Mouse (Mus musculus): ENCODE measurements around the gene Tmem238l.

Gene Tmem238l

DNA sequence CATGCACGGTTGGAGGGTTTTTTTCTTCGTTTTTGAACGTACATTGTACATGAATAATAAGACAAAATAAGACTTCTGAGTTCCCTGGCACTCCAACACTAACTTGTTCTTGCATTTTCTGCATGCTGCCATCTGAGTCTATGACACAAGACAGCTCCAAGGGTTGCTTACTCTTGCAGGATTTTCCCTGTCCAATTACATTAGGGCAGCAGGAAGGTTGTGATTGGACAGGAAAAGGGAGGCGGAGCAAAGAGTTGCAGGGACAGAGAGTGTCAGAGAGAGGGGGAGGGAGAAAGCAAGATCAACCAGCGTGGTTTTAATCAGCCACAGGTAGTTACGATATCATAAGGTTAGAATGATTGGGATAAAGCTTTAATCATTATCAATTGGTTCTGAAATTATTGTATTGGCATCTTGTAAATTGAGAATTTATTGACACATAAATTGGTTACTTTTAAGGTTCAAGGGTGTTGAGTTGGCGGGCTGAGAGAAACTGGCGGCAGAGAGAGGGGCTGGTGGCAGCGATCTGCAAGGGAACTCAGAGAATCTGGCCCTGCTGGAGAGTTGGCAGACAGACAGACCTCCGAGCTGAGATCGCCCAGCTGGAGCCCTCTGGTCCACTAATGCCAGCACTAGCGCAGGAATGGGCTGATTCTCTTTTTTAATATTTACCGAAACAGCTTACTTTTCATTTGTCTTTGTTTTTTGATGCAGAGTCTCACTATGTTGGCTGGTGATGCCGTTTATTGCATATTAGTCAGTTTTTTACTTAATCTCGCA is 25.1 kb downstream of the Tmem238l start:
- no peak for DNase-seq

DNA sequence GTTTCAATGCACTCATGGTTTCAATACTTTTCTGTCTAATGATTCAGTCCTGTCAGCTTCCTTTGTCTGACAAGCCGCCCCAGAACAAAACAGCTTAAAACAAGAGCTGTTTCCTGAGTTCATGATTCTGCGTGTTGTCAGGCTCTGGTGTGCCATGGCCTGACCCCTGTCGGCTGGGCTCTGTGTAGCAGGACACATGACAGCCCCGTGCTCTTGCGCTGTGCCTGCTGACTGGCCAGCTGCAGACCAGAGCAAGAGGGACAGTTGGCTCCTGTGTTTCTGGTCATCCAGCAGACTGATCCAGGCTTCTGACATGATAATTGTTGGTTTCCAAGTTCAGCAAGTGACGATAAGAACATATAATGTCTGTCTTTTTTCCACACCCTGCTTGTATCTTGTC is 26.4 kb downstream of the Tmem238l start:
- peak; percentile 95 for DNase-seq

DNA sequence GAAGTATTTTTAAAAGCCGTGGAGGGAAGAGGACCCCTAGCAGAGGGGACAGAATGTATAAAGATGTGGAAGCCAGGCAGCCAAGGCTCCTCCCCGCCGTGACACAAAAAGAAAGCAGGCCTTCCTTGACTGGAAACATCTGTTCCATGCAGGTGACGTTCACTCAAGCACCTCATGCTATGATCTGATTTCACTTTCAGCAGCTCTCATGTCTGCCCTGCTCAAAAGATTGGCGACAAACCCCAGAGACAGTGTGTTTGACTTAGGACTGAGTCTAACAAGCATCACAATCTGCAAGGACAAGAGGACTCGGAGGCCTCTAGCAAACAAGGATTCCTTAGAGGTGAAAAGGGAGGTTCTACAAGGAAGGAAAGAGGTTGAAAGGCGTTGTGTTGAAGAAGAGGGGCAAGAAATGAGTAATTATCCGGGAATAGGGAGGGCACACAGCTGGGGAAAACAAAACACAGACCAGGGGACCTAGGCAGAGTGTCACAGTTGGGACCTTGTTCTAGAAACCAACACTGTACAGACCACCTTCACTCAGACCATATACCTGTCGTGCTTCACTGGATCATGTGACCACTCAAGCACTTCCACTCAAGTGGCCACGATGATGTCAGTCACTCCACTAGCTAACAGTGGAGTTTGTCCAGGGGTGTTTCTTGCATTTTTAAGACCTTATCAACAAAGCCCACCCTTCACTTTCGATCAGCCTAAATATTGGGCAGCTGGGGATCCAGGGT is 27.2 kb downstream of the Tmem238l start:
- DNase-seq = no peak

DNA sequence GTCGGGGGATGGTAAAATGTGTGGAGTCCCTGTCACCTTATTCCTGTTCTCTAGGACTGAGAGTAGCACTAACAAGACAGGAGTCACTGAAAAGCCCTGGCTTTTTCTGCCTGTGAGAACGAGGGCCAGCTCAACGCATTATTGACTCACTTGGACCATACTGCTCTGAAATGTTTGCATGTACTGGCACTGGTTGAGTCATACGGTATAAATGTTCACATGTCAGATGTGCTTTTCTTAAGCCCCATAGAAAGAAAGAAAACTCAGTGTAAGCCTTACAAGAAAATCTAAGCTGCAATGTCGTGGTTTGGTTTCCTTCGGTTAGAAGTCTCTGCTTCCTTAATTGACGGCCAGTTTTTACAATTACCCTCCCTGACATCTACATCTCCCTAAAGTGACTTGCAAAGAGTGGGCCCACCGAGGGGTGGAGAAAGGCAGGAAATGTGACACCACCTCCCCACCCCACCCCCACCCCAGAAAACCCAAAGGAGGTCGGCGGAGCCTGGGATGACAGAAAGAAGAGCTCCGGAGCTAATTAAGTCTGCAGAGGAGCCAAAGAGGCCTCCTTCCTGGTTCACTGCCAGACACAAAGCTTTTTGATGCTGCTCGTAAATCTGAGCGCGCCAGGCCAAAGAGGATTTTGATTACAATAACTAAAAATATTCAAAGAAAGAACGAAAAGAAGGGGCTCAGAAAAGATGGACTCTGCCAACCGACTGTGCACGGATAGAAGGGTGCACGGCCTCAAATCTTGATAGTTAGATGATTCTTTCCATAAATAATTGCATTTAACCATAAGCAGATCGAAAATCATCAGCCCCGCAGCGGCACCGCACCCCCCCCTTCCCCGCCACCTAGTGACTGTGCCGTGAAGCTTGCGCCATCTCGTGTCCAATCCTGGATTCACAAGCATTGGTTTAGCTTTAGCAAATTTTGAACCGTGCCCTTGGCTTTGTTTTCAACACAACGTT is 28.0 kb downstream of the Tmem238l start:
- peak; percentile 94 for DNase-seq

DNA sequence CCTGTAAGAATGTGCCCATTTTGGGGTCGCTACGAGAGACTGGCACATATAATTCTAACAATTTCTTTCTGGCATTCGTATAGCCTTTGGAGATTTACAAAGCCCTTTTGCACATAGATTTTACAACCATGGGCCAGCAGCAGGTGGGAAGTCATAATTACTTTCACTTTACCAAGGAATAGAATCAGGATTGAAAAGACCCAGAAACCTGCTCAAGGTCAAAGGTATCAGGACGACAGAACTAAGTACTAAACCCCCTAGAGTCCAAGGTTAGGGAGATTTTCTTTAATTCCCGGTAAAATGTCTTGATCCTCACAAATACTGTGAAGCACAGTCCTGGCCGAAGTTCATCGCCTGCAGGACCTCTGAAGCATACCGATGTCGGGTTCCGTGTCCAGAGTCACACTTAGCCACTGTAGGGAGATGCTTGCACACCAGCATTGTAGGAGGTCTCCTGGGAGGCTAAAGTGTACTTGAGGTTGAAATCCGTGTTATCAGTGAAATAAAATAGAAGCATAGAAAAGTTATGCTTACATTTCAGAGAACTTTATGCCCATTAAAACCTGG is 28.8 kb downstream of the Tmem238l start:
- peak; percentile 85 for DNase-seq

DNA sequence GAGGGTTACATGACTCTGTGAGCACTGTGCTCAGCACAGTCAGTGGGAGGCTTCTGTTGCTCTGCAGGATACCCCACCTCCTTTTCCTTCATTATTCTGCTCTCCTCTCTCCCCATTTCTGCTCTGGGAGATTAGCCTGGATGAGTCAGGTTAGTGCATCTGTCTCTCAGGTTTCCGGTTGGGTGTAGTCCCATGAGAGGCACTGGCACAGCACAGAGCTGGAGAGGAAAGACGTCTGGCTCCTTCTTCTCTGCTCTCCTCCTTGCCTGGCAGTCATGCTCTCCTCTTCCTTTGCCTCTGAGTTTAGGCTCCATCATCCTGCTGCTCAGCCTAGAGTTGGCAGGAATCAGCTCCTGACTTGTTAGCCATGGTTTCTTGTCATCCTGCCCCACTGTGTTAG is 35.7 kb downstream of the Tmem238l start:
- DNase-seq = no peak

DNA sequence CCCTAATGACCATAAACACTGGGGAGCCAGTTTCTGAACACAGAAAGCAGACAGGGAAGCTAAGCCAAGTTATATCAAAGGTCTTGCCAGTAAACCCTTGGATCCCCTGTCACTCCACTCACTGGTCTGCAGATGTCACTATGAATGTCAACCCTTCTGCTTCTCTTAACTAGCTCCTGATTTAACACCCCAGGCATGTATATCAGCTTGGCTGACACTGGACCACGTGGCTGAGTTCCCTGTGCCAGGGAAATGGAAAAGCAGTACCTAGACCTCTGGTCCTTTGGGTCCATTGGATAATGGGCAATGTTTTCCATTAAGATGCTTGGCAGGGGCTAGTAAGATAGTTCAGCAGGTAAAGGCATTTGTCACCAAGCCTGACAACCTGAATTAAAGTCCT is 37.2 kb downstream of the Tmem238l start:
- peak; percentile 94 for DNase-seq

DNA sequence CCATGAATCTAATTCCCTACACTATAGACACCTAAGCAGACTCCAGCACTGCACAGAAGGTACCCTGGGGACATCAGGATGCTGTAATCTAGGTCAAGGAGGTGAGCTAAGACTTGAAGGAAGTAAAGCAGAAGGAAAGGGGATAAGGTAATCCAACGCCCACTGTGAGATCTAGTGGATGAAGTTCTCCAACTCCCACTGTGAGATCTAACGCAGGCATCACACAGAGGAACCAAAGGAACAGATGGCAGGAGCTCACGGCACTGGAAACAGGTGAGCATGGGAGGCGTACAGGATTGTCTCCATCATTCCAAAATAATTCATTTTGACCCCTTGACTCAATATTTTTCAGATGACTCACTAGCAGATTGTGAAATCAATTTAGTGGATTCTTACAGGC is 40.0 kb downstream of the Tmem238l start:
- peak; percentile 51 for DNase-seq

DNA sequence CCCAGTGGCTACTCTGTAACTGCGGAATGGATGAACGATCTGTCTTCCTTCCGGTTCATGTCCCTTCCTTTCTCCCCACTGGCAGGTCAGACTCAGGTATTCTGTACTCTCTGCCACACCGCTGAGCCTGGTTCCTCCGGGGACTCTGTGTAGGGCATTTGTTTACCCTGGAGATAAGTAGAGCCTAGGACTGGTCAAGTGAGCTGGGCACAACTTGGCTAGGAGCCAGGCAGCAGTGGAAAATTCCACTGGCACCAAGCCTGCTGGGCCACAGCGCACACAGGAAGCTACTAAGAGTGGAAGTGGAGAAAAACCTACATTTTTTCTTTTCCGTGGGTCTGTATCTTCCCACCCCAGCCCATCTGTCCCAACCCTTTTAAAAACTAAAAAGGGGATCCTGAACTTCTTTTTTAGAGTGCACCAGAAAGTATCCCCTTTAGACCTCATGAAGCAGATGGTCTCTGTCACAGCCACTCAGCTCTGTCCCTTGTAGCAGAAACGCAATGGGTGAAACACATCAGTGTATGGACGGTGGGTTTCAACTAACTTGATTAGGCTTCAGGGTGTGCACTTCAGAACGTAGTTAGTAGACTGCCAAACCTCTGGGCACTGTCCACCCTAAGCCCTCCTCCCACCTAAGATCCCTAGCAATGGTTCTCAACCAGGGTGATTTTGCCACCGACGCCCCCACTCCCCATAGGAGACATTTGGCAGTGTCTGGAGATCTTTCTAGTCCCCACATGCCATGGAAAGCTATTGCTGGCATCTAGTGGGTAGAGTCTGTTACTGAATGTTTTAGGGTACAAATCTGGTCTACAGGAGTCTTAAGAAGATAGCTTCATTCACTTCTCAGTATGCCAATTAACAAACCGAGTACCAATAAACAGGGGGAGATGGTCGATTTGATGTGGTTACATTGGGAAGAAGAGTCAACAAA is 42.3 kb downstream of the Tmem238l start:
- DNase-seq = peak; percentile 96

DNA sequence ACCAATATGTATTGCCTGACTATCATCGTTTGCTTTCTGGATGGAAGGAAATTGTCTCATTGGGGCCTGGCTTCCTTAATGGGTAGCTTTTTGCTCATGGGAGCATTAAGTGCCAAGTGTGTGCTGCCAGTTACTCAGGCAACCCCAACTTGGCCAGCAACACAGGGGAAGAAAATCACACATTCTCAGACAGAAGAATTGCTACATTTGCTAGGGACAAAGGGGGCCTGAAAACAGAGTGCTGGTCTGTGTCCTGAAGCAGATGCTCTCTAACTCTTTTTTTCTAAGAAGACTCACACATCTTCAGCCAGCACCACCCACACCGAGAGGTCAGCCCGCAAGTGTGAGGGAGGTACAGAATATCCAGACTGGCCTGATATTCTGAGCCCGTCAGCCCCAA is 44.2 kb downstream of the Tmem238l start:
- DNase-seq = no peak

DNA sequence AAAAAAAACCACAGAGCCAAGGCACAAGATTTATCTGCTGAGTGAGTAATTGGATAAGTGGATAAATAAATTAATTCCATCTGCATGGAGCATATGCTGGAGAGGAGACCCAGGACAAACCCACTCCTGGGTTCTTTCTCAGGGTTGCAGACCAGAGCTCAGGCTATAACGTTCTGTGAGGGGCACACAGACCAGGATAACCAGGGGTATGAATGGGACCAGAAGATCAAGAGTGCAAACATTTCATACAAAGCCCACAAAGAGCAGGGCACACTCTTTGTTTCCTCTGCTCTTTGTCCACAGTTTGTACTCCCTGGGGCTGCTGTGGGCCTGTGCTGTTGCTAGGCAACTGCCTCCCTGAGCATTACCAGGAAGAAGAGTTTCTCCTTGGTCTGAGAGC is 45.3 kb downstream of the Tmem238l start:
- DNase-seq = no peak

DNA sequence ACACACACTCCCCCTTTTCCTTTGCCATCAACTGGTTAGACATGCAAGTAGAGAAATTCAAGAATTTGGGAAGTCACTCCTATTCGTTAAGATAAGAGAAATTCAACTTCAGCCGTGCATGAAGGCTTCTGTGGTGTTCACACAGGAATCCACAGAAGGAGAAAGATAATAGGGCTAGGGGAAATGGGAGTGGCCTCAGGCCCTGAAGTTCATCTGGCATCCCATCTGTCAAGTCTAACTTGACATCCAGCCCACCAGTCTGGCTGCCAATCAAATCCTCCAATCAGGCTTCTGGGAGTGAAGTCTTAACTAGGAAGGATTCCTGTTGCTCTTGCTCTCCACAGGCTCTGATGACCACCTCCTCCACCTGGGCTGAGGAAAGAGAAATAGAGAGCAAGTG is 46.5 kb downstream of the Tmem238l start:
- no peak for DNase-seq

DNA sequence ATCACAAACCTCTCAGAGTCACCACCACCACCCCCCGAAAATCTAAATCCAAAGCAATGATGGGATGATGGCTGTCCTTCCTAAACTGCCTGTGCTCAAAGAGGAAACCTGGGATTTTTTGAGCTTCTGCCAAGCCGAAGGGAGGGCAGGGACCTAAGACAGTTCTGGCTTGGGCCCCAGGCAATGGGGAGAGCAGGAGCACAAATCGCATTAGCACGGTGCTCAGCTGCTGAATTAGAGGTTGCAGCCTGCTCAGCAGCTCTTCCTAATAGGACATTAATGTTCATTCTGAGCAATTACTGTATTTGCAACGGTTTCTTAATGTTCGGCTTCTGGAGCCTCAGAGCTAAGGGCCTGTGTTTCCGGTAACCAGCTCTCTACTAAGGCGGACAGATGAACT is 51.5 kb downstream of the Tmem238l start:
- DNase-seq = no peak

DNA sequence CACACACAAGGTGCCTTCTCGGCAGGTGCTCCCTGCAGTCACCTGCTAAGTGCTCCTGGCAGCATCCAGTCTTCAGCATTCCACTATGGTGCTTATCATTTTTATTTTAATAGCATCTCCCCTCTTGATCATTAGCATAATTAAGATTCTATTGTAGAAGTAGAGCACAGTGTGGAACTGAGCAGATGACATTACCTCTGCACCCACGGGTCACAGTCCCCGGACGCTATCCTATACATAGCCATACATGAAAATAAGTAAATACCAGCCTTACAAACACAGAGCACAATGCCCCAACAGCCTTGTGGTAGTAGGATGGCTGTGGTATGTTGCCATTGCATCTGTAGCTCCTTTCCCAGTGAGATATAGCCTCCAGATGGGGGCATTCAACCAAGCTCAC is 52.1 kb downstream of the Tmem238l start:
- no peak for DNase-seq

DNA sequence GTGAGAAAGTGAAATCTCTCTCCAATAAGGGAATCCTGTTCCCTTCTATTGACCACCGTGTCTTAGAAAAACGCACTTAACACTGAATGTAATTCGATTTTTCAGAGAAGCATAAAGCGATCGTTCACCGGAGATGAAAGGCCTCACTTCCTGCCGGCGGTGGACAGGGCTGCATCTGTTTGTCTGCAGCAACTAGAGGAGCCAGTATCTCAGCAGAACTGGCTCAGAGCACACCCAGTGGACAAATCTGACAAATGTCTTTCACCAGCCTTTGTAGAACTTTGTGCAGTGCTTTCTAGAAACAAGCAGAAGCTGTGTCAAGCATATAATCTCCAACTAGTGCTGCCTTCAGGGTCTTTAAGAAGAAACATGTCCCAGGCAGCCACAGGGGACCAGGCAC is 54.0 kb downstream of the Tmem238l start:
- no peak for DNase-seq

DNA sequence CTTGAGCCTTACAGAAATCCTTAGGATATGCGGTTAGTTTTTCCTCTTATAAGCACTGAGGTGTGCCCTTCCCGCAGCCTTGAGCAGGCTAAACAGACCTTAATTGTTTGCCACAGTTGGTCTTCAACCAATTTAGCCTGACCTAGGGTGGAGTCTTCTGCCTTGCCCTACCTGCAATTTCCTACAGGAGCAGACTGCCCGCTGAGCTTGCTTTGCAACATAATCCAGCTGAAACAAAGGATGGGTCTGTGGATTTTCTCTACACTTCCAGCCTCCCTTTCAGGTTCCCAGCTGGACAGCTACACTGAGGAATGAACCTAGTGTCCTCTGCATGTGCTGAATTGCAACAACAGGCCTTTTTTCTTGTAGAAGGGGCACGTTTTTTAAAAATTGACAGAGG is 55.2 kb downstream of the Tmem238l start:
- DNase-seq = no peak
